ENCODE assay signal across 8 mouse cellular contexts in the genomic region with DNA sequence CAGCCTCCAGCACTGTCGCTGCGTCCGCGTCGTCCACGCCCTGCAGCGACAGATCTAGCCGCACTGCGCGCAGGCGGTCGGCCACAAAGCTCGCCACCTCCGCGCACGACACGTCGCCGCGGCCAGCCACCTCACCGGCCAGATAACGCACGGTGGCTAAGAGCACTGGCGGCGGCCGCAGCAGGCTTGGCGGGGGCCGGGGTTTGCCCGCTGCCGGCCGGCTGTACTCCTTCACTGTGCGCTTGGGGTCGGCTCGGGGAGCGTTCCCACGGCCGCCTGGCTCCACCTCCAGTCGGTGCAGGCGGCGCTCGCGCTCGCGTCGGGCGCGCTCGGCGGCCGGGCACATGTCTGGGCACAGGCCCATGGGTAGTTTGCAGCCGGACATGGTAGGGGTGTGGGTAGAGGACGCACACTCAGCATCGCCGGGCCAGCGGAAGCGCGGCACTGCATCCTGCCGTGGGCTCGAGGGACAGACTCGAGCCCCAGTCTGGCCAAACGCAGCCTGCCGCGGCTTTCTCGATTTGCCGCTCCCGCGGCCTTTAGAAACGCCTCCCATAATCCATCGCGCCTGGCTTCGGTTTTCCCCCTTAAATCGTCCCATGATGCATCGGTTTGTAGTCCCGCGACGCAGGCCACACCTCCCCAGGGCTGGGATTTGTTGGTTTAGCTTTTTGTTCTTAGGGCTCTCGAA. TPM values are rescaled to one million over a fixed set of nuclear protein-coding genes. Genes with fewer than 3 reads are reported as not detected.
DNase-seq lines count a peak whose midpoint lies in the region; ATAC-seq and TF ChIP-seq lines count a peak whose summit lies in the region.

A gene (minus strand): TSS at position 665 of the 691 bp plus-strand sequence.

- H3K4me2 ChIP-seq in embryonic facial prominence, embryonic 14.5 days (ENCODE audit: low read depth, low read length), result peak within 1 kb of the TSS; percentile 84
- H3K4me2 ChIP-seq in limb, embryonic 13.5 days (replicated peaks), result peak within 1 kb of the TSS; percentile 90
- H3K4me2 ChIP-seq in midbrain, embryonic 16.5 days (ENCODE audit: low read length), result peak within 1 kb of the TSS; percentile 90

- H3K9ac ChIP-seq in embryonic facial prominence, embryonic 14.5 days (ENCODE audit: low read depth, low read length), result peak within 1 kb of the TSS; percentile 82
- peak within 1 kb of the TSS; percentile 95 for H3K9ac ChIP-seq in heart, adult 2 months (ENCODE audit: low read depth, low read length)
- peak within 1 kb of the TSS; percentile 91 for H3K9ac ChIP-seq in limb, embryonic 13.5 days
- H3K9ac ChIP-seq in midbrain, embryonic 16.5 days (ENCODE audit: low read depth, low read length), result peak within 1 kb of the TSS; percentile 91

- H3K4me3 ChIP-seq in embryonic facial prominence, embryonic 14.5 days (ENCODE audit: low read depth, low read length), result peak within 1 kb of the TSS; percentile 86
- H3K4me3 ChIP-seq in heart, adult 2 months, result peak within 1 kb of the TSS; percentile 67
- H3K4me3 ChIP-seq in limb, embryonic 13.5 days, result peak within 1 kb of the TSS; percentile 90
- peak within 1 kb of the TSS; percentile 83 for H3K4me3 ChIP-seq in midbrain, embryonic 16.5 days (ENCODE audit: low read depth, low read length)

- peak; percentile 69; the same call in 1 of the 2 replicates for TF ChIP-seq POLR2A in heart, adult 2 months (IDR thresholded peaks at IDR 0.05; ENCODE audit: insufficient read depth, low read depth, low read length)

- intact Hi-C loops in heart, adult 2 months (cut with DNase I), result loop anchor here (2.0 to 5.0 kb wide), 2 partner anchors 33 to 206 kb away; a partner anchor contains a TSS

- no peaks in the 10 kb centered on the region for H3K9me3 ChIP-seq in embryonic facial prominence, embryonic 14.5 days (ENCODE audit: control insufficient read depth, low read length)
- H3K9me3 ChIP-seq in limb, embryonic 13.5 days, result no peaks in the 10 kb centered on the region
- H3K9me3 ChIP-seq in midbrain, embryonic 16.5 days (replicated peaks; ENCODE audit: control insufficient read depth, low read length, poor library complexity, severe bottlenecking), result no peaks in the 10 kb centered on the region

- H3K27me3 ChIP-seq in embryonic facial prominence, embryonic 14.5 days (replicated peaks; ENCODE audit: control insufficient read depth, insufficient read depth, low read length), result no peaks in the 10 kb centered on the region
- no peaks in the 10 kb centered on the region for H3K27me3 ChIP-seq in heart, adult 2 months (ENCODE audit: control insufficient read depth, insufficient read depth, low read length)
- no peaks in the 10 kb centered on the region for H3K27me3 ChIP-seq in limb, embryonic 13.5 days
- no peaks in the 10 kb centered on the region for H3K27me3 ChIP-seq in midbrain, embryonic 16.5 days (ENCODE audit: control insufficient read depth, insufficient read depth, low read depth, low read length)

- peak; percentile 32 for TF ChIP-seq CTCF in heart, adult 2 months (IDR thresholded peaks at IDR 0.05)

- peaks cover 12% of the 10 kb centered on the region for H3K4me1 ChIP-seq in embryonic facial prominence, embryonic 14.5 days (ENCODE audit: control insufficient read depth, insufficient read depth, low read length)
- peaks cover 5% of the 10 kb centered on the region for H3K4me1 ChIP-seq in heart, adult 2 months (ENCODE audit: control insufficient read depth, insufficient read depth, low read length)
- H3K4me1 ChIP-seq in limb, embryonic 13.5 days, result peaks cover 23% of the 10 kb centered on the region
- peaks cover 22% of the 10 kb centered on the region for H3K4me1 ChIP-seq in midbrain, embryonic 16.5 days (ENCODE audit: control insufficient read depth, insufficient read depth, low read length)

- DNase-seq in 416B (ENCODE audit: low read depth), result peak; percentile 95
- DNase-seq in adrenal gland, postnatal 4 days (ENCODE audit: low spot score in 2 of 2), result peak; percentile 62 to 72
- DNase-seq in embryonic facial prominence, embryonic 14.5 days (ENCODE audit: low spot score), result peak; percentile 98
- DNase-seq in heart, adult 2 months, result peak; percentile 89 to 92
- DNase-seq in kidney, adult 8-10 months, result peak; percentile 85 to 92
- DNase-seq in spleen, postnatal 10 days (ENCODE audit: low spot score in 2 of 2), result peak; percentile 86 to 93

- 0 out of 2 replicates have a peak, but pooled peaks have one; percentile 40 for TF ChIP-seq EP300 in heart, adult 2 months (IDR thresholded peaks at IDR 0.05; ENCODE audit: insufficient read depth, low read depth, low read length)

- no peaks in the 10 kb centered on the region for H3K79me2 ChIP-seq in heart, adult 2 months (replicated peaks; ENCODE audit: control insufficient read depth, insufficient read depth, low read length)

- peak within 1 kb of the TSS; percentile 93 for H3K27ac ChIP-seq in embryonic facial prominence, embryonic 14.5 days (replicated peaks; ENCODE audit: low read depth, low read length)
- H3K27ac ChIP-seq in heart, adult 2 months, result peak within 1 kb of the TSS; percentile 90
- H3K27ac ChIP-seq in limb, embryonic 13.5 days, result peak within 1 kb of the TSS; percentile 95
- H3K27ac ChIP-seq in midbrain, embryonic 16.5 days (ENCODE audit: low read length), result peak within 1 kb of the TSS; percentile 91

- peak; percentile 89 for ATAC-seq in embryonic facial prominence, embryonic 14.5 days (ENCODE audit: low read depth)
- ATAC-seq in limb, embryonic 13.5 days (ENCODE audit: low FRiP score, low read depth), result peak; percentile 88
- ATAC-seq in midbrain, embryonic 16.5 days, result peak; percentile 89

- peaks cover 32% of the 10 kb centered on the region for H3K36me3 ChIP-seq in embryonic facial prominence, embryonic 14.5 days (ENCODE audit: control insufficient read depth, insufficient read depth, low read length)
- no peaks in the 10 kb centered on the region for H3K36me3 ChIP-seq in heart, adult 2 months (ENCODE audit: control insufficient read depth, insufficient read depth, low read length)
- H3K36me3 ChIP-seq in limb, embryonic 13.5 days, result peaks cover 41% of the 10 kb centered on the region
- H3K36me3 ChIP-seq in midbrain, embryonic 16.5 days (ENCODE audit: control insufficient read depth, insufficient read depth, low read length), result peaks cover 19% of the 10 kb centered on the region

- WGBS in embryonic facial prominence, embryonic 14.5 days, result under 1% methylated on average over 44 of the region's 77 CpGs
- WGBS in heart, adult 2 months, result under 1% methylated on average over 77 of the region's 77 CpGs
- WGBS in limb, embryonic 13.5 days, result under 1% methylated on average over 77 of the region's 77 CpGs
- under 1% methylated on average over 76 of the region's 77 CpGs for WGBS in midbrain, embryonic 16.5 days

RNA-seq across cellular contexts. Expression of the gene that starts here (rescaled TPM):
- total RNA-seq in adrenal gland, postnatal 4 days (2021), result 10 to 100 TPM; 18.6 TPM
- 46.3 and 46.6 TPM in 2 replicates for polyA plus RNA-seq in embryonic facial prominence, embryonic 14.5 days (2014; fragmentation: Nextera tagmentation; extraction: Ambion mirVana)
- 10 to 100 TPM in 1 of 2 experiments, 1 to 10 TPM in 1; 8.7 to 10.3 TPM for total RNA-seq in heart, adult 2 months (2021)
- polyA plus RNA-seq in heart, adult 2 months (2012; rRNA removed), result 13.1 and 15.4 TPM in 2 replicates
- 42.9 and 44.0 TPM in 2 replicates for polyA plus RNA-seq in limb, embryonic 13.5 days (2015; fragmentation: Nextera tagmentation; extraction: Ambion mirVana)
- 44.2 and 45.2 TPM in 2 replicates for polyA plus RNA-seq in midbrain, embryonic 16.5 days (2015; fragmentation: Nextera tagmentation; extraction: Ambion mirVana)

Comparison
In these comparisons a context has a peak if more than half of its experiments do, and no peak if none do; other contexts are left out.
1. Peak in every context shown above with its lines: DNase-seq, ATAC-seq, H3K4me3 ChIP-seq and H3K27ac ChIP-seq.